Mouse (Mus musculus): Measurements from ENCODE around the gene Smarca2.

DNA sequence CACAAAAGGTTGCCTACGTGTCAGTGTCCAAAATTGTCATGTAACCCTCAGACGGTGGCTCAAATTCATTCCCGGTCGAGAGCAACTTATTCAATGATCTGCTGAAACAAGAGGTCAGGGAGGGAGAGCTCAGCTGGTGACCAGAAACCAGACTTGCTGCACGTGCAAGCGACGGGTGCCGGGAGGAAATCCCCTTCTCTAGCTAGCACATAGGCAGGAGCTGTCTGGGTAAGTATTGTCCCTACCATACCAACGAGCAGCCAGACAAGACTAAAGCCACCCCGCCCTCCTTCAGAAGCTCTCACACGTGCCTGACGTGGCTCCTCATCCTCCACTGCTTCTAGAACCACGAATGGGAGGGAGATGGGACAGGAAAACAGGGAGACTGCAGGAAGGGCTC is 154.4 kb downstream of the Smarca2 start:
- TF ChIP-seq CTCF (IDR thresholded peaks at IDR 0.05; ENCODE audit: low read depth, low read length) (no peak), POLR2A (IDR thresholded peaks at IDR 0.05; ENCODE audit: extremely low read depth, insufficient read depth, low read length) (no peak)
